Mouse (Mus musculus): ENCODE results near the gene Cxadr.
"Not testable (repeated sequence)": the region's sequence is repeated elsewhere in the genome, so short reads cannot be mapped to it uniquely, and the experiment has no call there.

Gene Cxadr

GRCm38 (mm10) chr16:78306606-78307005 is 5.3 kb downstream of the Cxadr start:
- DNase-seq (ENCODE audit: low spot score), result no peak

DNA sequence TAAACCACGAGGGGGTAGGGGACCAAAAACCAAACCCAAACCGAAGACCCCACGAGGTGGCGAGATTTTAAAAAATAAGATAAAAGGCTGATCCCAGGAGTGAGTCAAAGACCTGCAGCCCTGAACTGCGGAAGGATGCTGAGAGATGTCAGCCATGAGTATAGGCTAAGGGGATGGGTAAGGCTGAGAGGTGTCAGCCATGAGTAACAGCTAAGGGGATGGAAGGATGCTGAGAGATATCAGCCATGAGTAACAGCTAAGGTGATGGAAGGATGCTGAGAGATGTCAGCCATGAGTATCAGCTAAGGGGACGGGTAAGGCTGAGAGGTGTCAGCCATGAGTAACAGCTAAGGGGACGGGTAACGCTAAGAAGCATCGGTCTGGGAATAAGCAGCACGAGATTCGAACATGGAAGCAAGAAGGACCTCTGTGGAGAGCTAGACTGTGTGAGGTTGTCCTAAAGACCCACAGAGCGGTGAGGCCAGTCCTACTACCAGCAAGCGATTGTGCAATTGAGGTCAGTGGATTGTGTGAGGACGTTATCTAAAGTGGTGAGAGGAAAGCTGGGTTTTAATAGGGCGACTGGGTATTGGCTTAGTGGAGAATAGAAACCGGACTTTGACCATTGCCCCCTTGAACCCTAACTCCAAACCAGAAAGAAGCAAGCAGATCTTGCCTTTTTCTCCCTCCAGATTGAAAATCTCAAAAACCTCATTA is 6.3 kb downstream of the Cxadr start:
- DNase-seq (ENCODE audit: low spot score), result no peak

GRCm38 (mm10) chr16:78309258-78309657 is 8.0 kb downstream of the Cxadr start:
- no peak for DNase-seq (ENCODE audit: low spot score)

- DNase-seq (ENCODE audit: low spot score), result no peak
Measured at GRCm38 (mm10) chr16:78313135-78313887, 12.0 kb downstream of the Cxadr start.

GRCm38 (mm10) chr16:78314026-78314425 is 12.7 kb downstream of the Cxadr start:
- no peak for DNase-seq (ENCODE audit: low spot score)

- DNase-seq (ENCODE audit: low spot score), result no peak
Measured at GRCm38 (mm10) chr16:78316849-78317248, 15.6 kb downstream of the Cxadr start.

GRCm38 (mm10) chr16:78317960-78318359 is 16.7 kb downstream of the Cxadr start:
- no peak for DNase-seq (ENCODE audit: low spot score)

DNA sequence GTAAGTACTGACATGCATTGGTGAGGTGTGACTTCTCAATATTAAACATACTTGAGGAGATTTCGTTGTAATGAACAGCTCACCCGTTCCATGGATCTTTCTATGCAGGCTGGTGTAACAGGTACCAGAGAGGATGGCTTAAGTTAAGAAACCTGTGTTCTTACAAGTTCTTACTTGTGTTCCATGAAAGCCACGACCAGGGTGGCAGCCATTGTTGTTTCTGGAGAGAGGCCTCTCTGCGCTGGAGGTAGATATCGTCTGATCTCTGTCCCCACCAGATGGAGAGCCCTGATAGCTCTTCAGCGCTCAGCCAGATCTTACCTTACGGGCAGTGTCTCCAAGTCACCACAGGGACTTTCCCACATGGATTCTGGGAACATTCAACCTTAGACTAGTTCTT is 18.4 kb downstream of the Cxadr start:
- no peak for DNase-seq (ENCODE audit: low spot score)

DNA sequence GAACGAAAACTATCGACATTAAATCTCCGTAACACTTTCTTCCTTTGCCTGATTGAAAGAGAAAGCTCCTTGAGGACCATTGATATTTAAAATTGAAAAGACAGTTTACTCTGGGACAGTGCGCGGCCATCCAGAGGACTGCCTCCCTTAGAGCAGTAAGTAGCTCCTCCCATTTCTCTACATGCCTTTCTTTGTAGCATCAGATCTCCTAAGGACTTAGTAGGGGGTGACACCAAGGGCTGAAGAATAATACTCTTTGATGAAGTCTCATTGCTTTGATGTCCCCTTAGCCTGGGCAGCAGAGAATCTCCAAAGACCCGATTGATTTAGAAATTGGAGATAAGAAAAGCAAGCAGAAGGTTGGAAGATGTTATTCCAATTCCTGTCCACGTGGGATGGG is 20.3 kb downstream of the Cxadr start:
- DNase-seq (ENCODE audit: low spot score), result no peak

DNA sequence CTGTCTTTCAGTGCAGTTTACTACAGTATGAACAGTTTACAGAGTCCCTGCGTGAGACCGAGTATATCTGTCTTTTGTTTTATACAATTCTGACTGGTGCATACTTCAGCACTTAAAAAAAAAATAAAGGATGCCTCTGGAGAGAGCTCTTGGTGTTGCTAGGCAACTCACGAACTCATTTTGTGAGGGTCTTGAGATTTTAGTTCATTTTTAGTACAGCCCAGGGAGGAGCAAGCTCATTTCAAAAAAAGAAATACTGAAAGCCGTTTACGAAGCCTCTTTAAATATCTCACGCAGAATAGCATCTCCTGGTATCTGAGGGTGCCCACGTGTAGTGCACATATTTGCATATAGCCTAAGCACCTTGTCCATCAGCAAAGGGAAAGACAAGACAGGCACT is 20.9 kb downstream of the Cxadr start:
- no peak for DNase-seq (ENCODE audit: low spot score)

DNA sequence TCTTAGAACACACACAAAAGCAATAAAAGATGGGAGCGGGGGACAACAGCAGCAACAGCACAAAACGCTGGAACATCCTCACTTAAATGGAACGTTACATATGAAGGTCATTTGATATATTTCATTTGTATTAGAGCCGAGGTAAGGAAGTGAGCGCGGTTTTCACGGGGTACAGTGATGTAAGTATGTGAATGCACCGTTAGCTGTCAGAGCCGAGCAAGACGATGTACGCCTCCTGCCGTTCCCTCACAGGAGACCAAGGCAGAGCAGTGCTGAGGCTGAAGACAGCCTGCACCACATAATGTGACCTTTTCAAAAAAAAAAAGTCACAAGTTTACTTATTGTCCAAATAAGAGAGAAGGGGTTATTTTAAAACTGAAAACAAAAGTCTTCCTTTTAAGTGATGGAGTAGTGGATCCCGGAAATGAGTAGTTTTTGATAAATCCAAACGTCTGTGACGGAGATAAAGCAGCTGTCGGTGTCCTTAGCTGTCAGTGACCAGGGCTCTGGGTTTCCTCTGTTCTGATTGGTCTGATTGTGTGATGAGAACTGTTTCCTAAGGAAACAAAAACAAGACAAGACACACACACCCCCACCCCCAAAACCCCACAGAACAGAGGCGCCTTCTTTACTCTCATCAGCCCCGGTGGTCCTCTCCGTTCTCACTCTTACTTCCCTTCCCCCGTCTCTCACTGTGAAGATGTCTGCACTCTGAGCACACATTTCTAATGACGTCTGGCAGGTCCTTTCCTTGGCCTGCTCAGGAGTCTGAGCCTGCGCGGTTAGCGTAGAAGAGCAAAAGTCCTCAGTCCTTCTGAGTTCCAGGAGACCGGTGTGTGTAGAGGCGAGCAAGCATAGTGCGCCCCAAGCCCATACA is 24.9 kb downstream of the Cxadr start:
- no peak for DNase-seq (ENCODE audit: low spot score)

DNA sequence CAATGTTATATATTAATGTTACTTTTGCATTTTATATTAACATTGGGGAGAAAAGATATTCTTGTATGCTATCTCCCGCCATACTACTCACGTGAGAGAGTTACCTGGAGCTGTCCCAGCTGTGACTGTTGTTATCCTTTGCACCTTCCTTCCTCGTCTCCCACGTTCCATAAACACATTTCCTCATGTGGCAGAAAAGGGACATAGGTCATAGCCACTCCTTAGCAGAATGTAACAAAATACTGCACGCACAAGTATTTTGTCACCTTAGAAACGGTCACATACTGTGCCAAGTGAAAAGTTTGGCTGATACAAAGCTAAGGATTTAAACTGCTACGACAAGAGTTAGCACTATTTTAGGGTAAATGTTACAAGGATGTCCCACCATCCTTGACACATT is 26.3 kb downstream of the Cxadr start:
- no peak for DNase-seq (ENCODE audit: low spot score)

- no peak for DNase-seq (ENCODE audit: low spot score)
Measured at GRCm38 (mm10) chr16:78327999-78328398, 26.7 kb downstream of the Cxadr start.

DNA sequence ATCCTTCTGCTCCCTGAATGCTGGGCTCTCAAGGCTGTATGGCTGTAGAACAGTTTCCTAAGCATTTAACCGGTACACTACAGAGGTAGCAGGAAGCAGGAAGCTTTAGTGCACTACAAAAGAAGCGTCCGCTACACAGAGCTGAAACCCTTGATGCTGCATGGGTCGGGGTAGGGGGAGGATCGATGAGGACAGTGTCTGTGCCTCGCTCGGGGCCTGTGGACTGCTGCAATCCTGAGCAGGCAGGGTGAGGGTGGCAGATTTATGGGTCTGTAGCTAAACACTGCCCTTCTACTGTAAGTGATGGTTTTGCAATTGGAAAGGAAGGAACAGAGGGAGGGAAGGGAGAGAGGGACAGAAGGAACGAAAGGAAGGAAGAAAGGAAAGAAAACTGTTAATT is 35.9 kb downstream of the Cxadr start:
- no peak for DNase-seq (ENCODE audit: low spot score)

DNA sequence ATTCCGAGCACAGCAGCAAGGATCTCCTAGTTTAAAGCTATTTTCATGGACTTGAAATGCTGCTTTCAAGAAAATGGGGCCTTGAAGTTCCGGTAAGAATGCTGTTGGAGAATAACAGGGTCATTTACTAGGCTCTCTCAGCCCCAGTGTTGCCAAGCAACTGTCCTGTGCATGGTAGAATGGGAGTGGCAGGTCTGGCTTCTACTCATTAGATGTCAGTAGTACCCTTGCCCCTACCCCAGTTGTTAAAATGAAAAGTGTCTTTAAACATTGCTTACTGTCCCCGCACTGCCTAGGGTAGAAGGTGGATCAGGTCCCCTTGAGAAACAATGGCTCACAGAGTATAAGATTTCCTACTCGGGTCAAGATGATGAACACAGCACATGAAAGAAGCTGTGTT is 40.1 kb downstream of the Cxadr start:
- DNase-seq (ENCODE audit: low spot score), result no peak

DNA sequence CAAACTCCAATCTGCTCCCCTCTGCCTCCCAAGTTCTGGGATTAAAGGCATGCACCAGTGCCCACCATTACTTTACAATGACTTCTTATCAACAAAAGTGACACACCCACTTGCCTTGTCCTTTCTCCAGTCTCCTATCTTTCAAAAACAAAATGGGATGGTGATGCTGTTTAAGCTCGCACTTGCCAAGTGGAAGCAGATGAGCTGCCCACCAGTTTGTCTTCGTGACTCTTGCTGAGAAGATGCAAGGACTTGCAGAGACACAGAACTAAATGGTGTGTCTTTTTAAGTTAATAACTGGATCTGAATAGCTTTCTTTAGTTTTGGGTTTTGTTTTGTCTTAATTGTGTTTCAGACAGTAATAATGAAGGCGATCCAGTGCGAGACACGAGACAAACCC is 41.5 kb downstream of the Cxadr start:
- no peak for DNase-seq (ENCODE audit: low spot score)

DNA sequence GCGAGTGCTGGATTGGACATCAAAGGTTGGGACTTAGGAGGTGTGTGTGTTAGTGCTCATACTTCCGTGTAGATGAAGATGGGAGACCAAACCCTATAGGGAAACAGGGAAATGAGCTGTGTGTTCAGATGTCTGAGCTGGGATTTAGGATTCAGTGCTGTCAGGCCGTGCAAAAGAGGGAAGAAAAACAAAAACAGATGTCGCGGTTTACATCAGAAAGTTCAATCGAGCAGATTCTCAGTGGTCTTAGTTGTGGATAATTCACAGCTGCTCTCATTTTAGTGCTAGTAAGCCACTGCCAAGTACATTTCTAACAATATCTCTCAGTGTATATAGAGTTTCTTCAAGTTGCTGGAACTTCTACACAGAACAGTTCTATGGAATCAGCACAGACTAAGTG is 42.5 kb downstream of the Cxadr start:
- DNase-seq (ENCODE audit: low spot score), result no peak

GRCm38 (mm10) chr16:78346662-78347327 is 45.5 kb downstream of the Cxadr start:
- DNase-seq (ENCODE audit: low spot score), result no peak

DNA sequence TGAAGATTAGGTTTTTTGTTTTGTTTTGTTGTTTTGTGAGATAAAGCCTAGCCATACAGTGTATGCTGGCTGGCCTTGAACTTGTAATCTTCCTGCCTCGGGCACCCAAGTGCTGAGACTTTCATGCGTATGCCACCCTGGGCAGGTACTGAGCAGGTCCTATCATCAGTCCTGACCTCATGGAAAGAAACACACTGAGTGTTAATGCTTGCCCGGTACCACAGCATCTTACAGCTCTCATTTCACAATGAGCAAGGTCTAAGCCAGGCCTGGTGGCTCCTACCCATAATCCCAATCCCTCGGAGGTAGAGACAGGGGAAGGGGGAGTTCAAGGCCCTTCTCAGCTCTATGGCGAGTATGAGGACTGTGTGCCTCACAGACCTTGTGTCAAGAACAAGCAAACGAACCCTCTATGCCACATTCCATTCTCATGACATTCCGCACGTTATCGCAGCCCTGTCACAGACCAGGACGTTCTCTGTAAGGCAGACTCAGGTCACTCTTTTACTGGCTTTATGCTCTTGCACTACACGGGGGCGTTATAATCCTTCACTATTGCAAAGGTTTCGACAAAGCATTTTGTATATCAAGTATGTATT is 46.1 kb downstream of the Cxadr start:
- no peak for DNase-seq (ENCODE audit: low spot score)

GRCm38 (mm10) chr16:78357757-78358156 is 56.5 kb downstream of the Cxadr start:
- no peak for DNase-seq (ENCODE audit: low spot score)

DNA sequence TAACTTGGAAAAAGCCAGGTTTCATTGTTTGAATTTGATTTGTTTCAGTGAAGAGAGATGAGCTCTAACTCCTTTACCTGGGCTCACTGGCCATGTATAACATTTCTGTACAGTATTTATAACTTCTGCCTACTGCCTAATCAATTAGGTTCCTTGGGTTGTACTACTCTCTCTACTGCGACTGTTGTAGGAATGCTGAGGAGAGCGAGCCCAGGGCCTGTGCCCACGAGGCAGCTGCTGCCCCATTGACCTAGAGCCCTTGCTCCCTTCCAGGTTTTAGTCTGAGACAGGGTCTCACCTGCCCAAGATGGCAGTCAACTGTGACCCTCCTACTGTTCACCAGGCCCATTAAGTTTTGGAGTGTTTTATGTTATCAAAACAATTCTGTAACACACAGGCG is 60.2 kb downstream of the Cxadr start:
- no peak for DNase-seq (ENCODE audit: low spot score)

DNA sequence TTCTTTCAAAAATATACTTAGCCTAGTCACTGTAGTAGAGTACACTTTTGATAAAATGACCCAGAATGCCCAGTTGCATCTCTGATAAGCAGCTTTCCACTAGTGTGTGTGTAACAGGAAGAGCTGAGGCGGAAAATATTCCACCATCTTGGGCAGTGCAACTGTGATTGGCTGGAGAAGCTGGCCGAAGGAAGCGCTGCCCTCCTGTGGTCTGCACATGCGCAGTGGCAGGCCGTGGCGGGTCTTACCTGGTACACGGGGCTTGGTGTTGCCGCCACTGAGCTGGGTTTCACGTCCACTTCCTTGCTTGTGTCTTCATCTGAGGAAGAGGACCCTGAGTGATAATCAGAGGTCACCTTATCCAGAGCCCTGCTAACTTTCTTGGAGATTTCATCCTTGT is 63.3 kb downstream of the Cxadr start:
- not testable (repeated sequence) for DNase-seq (ENCODE audit: low spot score)

Data from c-Kit-positive CD71-positive TER-119-positive erythroid progenitor cells, embryonic 14.5 days (primary cell).